Mouse (Mus musculus) cerebellum, adult 18-20 months (tissue): ENCODE results near the gene Scn1b.

Source experiments
- DNase-seq, 2 experiments: peaks; one replicate each; pipeline ENCODE4 v3.0.0; 2021

The Scn1b gene

DNA sequence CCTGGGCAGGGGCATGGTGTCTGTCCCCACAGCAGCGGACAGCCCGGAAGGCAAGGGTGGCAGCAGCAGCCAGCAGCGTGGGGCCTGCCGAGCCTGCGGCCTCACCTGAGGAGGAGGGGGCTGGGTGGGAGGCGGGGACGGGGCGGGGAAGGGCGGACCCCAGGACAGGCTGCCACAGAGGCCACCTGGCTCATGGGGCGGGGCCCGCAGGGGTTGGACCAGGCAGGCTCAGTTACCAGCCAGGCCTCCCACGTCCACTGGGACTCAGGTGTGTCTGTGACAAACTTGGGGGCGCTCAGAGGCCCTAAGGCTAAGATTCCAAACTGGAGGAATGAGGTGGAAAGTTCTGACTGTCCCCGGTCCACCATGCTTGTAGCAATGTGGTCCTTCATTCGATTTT is 11.6 kb downstream of the Scn1b start, which contains the start of gene Hpn:
Hpn (minus strand) TSS at position 109 of the 400 bp plus-strand sequence.
- no peak for DNase-seq

DNA sequence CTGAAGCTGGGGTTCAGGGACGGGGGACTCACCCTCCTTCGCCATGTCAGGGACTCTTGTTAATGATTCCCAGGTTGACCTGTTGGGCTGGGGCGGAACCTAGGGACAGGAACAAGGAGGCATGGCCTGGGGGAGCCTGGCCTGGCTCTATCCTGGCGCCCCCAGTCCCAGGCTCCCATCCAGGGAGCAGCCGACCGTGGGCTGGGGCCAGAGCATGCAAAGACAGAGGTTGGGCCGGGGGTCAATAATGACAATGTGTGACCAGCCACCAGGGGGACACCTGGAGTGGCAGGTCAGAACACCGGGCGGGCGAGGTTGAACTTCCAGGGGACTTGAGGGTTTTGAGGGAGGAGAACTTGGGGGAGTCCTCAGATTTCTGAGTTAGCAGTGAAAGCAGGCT is 12.2 kb downstream of the Scn1b start:
- DNase-seq: no peak

- no peak for DNase-seq
Measured at GRCm38 (mm10) chr7:31113800-31114199, 13.0 kb downstream of the Scn1b start.

DNA sequence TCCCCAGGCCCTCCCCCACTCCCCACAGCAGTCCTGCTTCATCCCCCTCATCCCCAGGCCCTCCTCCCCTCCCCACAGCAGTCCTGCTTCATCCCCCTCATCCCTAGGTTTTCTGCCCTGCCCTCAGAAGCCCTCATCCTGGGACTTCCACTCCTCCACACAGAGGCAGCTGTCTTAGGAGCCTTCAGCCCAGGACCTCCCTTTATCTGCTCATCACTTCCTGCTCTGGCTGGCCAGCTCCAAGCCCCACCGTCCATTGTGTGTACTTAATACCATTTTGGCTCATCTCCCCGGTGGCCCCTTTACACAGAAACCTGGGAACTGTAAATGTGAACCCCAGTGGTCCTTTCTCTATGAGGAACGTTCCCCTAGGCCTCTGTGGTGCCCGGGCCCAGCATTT is 14.8 kb downstream of the Scn1b start:
- no peak for DNase-seq

DNA sequence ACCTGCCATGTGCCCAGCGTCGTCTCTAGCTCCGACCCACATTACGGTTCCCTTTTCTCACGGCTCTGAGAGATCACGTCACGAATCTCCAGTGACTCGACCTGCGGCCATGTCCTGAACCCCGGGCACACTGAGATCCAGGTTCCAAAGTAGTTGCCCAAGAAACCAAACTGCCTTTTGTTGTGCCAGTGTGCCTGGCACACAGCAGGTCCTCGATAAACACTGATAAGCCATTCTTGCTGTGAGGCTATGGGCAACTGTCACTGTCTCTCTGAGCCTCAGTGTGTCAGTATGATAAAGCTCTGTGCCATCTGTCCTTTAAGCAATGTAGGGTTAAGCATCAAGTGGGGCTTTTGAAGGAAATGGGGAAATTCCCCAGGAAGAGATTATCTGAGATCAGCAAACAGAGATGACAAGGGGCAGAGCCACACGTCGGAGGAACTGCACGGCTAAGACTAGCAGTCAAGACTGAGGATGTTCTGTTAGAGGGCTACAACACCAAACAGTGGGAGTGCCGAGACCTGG is 15.9 kb downstream of the Scn1b start:
- no peak for DNase-seq

- DNase-seq: no peak
Measured at GRCm38 (mm10) chr7:31109796-31110195, 17.0 kb downstream of the Scn1b start.

- peak; percentile 71 to 81 for DNase-seq
Measured at GRCm38 (mm10) chr7:31109091-31109490, 17.7 kb downstream of the Scn1b start.

DNA sequence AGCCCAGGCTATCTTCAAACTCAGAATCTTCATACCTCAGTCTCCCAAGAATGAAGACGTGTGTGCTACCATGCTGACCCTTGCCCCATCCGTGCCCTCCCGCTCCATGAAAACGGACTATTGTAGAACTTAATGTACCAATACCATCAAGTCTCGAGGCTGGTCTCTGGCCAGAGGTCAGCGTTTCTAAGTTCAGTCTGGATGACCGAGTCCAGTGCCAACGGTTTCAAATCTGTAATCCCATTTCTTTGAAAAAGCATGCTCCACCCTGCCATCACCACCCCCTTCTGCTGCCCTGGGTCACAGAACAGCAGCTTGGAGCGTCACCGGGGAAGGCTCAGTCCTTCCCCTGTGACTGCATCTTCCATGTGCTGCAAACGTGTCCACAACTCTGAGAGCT is 19.0 kb downstream of the Scn1b start:
- DNase-seq: no peak

DNA sequence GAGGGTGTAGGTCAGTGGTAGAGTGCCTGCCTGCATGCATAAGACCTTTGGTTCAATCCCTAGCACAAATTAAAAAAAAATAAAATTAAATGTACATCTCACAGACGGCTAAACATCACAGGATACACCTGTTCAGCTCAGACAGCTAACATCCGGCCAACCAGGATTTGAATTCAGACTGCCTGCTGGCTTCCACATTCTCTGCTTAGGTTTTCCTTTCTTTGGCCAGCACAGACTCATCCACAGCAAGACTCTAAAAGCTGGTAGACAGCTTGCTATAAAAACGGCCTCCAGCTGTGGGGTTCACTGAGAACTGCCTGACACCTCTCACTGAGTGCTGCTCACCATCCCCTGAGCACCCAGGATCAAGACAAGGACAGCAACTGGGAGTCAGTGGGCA is 20.6 kb downstream of the Scn1b start:
- no peak for DNase-seq

DNA sequence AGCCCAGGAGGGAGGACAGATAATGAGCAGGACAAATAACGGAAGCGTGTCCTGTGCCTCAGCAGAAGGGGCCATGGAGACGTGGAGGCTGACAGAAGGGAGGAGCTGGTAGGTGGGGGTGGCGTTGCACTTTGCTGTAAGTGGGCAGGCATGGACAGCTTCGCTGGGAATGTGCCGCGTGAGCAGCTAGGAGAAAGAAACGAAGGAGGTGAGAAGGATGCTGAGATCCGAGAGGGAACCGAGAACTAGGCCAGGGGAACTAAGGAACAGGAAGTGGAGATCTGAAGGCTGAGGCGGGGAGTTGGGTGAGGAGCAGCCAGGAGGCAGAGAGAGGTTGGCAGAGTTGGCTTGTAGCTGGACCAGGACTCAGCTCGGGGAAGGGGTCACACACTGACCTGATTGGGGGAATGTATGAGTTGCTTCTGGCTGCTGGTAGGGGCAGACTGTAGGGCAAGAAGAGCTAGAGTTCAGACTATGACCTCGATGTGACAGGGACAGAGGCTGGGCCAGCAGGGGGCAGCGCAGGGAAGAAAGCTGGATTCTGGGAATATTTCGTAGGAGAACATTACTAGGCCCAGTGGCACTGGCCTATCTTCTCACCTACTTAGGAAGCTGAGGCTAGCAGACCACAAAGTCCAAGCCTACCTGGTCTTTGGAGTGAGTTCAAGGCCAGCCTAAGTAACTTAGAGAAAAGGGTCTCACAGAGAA is 21.6 kb downstream of the Scn1b start:
- peak; percentile 64 to 71 for DNase-seq

DNA sequence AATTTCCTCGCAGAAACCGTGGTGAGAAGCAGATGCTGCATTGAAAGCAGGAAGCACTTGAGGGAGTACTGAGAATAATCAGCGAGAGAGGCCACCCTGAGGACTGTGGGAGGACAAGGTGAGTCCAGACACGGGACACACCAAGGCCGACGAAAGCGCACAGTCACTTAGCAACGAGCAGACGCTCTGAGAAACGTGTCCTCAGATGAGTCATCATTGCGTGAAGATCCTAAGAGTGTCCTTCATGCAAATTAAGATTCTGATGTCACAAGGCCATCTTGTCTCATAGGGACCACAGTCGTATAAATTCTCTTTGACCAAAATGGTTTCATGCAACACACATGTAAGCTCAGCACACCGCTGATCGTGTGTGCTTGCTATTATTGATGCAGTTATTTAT is 26.0 kb downstream of the Scn1b start:
- no peak for DNase-seq

DNA sequence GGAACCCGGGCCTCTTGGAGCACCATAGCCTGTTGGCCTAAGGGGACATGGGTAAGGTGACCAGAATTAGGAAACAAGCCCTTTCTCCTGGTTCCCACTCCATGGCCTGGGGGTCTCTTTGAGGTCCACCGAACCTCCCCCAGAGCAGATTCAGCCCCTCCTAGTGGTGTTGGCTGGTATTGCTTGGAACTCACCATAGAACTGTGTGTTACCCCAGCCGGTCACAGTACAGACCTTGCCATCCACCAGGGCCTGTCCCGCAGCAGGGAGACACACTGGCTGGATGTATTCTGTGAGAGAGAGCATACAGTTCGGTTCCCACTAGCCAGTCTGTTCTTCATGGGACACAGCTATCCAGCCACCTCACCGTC is 27.2 kb downstream of the Scn1b start:
- DNase-seq: peak in 1 of 2 experiments; percentile 39

DNA sequence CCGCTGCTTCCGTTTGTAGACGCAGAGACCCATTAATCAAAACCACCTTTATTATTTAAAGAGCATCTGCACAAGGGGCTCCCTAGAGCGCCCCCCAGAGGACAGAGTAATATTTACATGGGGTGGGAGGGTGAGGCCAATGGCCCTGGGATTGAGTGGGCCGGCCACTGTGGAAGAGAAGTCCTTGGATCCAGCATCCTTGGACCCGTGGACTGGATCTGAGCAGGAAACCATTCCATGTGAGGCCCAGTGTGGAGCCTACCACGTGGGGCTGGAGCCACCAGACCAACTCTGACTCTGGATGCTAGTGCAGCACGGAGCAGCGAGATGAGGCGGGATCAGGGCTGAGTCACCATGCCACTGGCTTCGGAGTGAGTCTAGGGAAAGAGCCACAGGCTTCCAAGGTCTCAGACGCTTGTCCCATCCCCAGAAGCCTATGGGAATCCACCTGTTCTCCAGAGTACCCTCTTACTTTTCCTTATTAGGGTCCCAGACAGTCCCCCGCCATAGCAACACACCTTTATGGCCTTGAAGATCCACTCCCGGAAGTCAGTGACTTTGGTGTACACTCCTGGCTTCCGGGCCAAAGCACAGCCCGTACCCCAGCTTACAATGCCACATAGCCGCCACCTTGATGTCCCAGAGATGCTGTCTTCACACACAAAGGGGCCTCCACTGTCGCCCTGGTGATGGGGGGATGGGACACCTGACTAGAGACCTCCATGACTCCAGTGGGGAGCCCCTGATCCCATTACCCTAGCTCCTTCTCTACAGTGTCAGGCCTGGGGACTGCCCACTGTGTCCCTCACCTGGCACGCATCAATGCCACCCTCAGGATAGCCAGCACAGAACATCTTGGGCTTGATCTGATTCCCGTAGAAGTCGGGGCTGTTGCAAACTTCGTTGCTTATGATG is 27.8 kb downstream of the Scn1b start:
- peak in 1 of 2 experiments; percentile 46 for DNase-seq

- DNase-seq: peak; percentile 91 to 92
Measured at GRCm38 (mm10) chr7:31097583-31098248, 29.1 kb downstream of the Scn1b start.

DNA sequence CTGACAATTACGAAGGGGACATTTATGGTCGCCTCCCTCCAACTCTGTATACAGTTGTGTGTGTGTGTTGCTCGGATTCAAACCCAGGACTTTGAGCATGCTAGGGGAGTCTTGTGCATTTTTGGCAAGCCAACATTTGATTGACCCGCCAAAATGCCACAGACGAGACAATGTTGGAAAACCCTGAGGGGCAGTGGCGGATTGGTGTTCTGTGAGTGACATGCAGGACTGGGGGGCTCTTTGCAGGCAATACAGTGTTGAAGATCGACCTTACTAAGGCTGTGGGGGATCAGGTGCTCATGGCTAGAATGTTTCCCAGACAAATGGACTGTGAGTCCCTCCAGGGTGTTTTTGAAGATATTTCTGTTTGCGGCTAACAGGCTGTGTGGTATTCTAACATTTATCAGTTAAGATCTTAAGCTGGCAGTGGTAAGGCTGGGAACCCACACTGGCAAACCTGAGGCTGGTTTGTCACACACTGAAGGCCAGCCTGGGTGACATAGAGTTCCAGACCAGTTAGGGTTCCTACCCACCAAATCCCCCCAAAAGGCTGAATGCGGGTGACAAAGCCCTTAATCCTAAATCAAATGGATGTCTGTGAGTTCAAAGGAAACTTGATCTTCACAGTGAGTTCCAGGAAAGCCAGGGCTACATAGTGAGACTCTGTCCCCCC is 29.8 kb downstream of the Scn1b start:
- no peak for DNase-seq

- peak in 1 of 2 experiments; percentile 57 for DNase-seq
Measured at GRCm38 (mm10) chr7:31094774-31095501, 31.9 kb downstream of the Scn1b start.

DNA sequence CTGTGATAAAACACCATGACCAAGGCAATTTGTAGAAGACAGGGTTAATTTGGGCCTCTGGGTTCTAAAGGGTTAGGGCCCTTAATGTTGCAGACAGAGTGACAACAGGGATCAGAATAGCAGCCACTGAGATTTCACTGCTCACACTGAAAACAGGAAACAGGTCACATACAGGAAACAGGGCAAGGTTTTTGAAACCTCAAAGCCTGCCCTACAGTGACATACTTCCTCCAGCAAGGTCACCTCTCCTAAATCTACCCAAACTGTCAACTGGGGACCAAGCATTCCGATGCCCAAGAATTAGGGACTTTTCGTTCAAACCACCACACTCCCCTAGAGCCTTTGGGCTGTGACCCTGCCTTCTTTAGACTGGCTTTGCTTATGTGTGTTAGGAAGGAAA is 37.1 kb downstream of the Scn1b start:
- DNase-seq: no peak

DNA sequence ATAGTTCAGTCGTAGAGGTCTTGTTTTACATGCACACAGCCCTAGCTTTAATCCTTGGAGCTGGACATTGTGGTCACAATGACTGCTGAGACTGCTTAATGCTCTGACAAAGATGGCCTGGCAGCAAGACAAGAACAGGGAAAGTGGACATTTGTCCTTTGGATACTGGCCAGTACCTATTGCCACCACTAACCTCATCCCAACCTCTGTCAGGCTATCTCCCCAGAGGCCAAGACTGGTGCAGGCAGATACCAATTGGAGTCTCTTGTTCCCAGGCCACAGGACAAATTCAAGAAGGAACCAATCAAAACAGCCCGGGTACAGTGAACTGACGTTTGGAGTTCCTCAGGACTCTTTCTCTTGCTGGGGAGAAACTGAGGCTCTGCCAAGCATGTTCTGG is 38.6 kb downstream of the Scn1b start:
- DNase-seq: no peak

DNA sequence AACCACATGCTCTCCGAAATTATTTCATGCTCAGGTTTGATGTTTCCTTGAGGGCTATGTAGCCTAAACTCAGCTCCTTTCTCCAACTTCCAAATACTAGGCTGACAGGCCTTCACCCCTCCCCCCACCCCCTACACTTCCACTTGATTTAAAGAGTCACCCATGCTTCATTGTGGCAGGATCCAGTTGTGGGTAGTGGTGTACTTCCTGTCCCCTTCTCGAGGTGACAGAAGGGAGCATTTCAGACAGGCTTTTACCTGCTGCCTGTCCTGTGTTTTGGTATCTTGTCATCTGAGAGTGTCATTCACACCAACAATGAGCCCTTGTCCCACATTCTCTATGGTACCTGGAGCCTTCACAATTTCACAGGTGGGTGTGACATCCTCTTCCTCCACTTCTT is 39.5 kb downstream of the Scn1b start:
- no peak for DNase-seq

- DNase-seq: no peak
Measured at GRCm38 (mm10) chr7:31086175-31086755, 40.5 kb downstream of the Scn1b start.

GRCm38 (mm10) chr7:31085171-31085570 is 41.6 kb downstream of the Scn1b start:
- DNase-seq: peak in 1 of 2 experiments; percentile 34

GRCm38 (mm10) chr7:31084140-31084539 is 42.7 kb downstream of the Scn1b start:
- DNase-seq: no peak
